Mouse (Mus musculus): ENCODE results near the gene Zmynd8. TPM values are rescaled to one million over a fixed set of nuclear protein-coding genes. Genes with fewer than 3 reads are reported as not detected.
A peak's percentile ranks its signal among the peaks of the same experiment; 100 is the strongest.

The Zmynd8 gene
- polyA plus RNA-seq, 1 experiment = 20.7 TPM

GRCm38 (mm10) chr2:165876201-165876918 is 22.5 kb downstream of the Zmynd8 start:
- Histone ChIP-seq H3ac (ENCODE audit: control insufficient read depth, insufficient read length, low read depth) (no peak overlapping the region), H3K79me3 (ENCODE audit: low read depth) (peaks cover 59% of the 10 kb centered on the region), H3K4me3 (ENCODE audit: insufficient read depth, poor library complexity, severe bottlenecking) (no peak overlapping the region), H3K36me3 (ENCODE audit: control insufficient read depth, insufficient read depth) (peaks cover 72% of the 10 kb centered on the region), H3K79me2 (ENCODE audit: control insufficient read depth, insufficient read depth) (peaks cover 99% of the 10 kb centered on the region), H3K27me3 (ENCODE audit: control insufficient read depth, insufficient read depth, insufficient read length) (no peaks in the 10 kb centered on the region)
- TF ChIP-seq FOSL1 (IDR thresholded peaks at IDR 0.05; ENCODE audit: insufficient read depth, low read length, poor library complexity, severe bottlenecking) = no peak
- no peak for TF ChIP-seq MYOD1 (IDR thresholded peaks at IDR 0.05; ENCODE audit: control insufficient read depth, insufficient read length, low read depth)
- no peak for TF ChIP-seq CTCF (IDR thresholded peaks at IDR 0.05; ENCODE audit: control insufficient read depth, insufficient read depth, insufficient read length)
- TF ChIP-seq CEBPB (IDR thresholded peaks at IDR 0.05; ENCODE audit: low read depth) = no peak
- no peak for TF ChIP-seq MYOG (IDR thresholded peaks at IDR 0.05; ENCODE audit: control insufficient read depth, extremely low read depth, insufficient read length)
- TF ChIP-seq USF1 (IDR thresholded peaks at IDR 0.05; ENCODE audit: low read depth) = no peak
- no peak for TF ChIP-seq MAX (IDR thresholded peaks at IDR 0.05)

DNA sequence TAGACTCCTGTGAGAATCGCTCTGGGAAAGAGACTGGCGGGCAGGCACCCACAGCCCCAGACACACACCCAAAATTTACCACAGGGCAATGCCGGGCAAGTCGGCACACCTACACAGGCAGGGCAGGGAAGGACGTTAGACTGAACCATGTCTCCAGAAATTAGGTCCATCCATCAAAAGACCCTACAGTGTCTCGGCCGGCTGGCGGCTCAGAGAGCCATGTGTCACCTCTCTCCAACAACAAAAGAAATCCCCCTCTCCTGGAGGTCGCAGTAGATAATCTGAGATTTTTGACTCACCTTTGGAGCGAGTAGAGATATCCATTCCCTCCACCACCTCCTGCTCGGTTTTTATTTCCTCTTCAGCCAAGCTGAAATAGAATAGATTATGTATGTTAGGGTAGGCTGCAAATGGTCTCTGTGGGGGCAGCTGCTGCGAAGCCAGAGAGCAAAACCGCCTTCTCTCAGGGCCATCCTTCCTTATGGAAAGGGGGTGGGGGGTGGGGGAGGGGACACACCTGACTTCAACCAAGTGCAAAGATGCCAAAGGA is 23.3 kb downstream of the Zmynd8 start:
- Histone ChIP-seq H3K4me3 (ENCODE audit: insufficient read depth, poor library complexity, severe bottlenecking) (no peak overlapping the region), H3K36me3 (ENCODE audit: control insufficient read depth, insufficient read depth) (peaks cover 78% of the 10 kb centered on the region), H3K79me2 (ENCODE audit: control insufficient read depth, insufficient read depth) (peaks cover 99% of the 10 kb centered on the region), H3K79me3 (ENCODE audit: low read depth) (peaks cover 62% of the 10 kb centered on the region), H3K27me3 (ENCODE audit: control insufficient read depth, insufficient read depth, insufficient read length) (no peaks in the 10 kb centered on the region), H3ac (ENCODE audit: control insufficient read depth, insufficient read length, low read depth) (peak overlapping the region; percentile 22)
- TF ChIP-seq MYOG (IDR thresholded peaks at IDR 0.05; ENCODE audit: control insufficient read depth, extremely low read depth, insufficient read length) (no peak), USF1 (IDR thresholded peaks at IDR 0.05; ENCODE audit: low read depth) (no peak), FOSL1 (IDR thresholded peaks at IDR 0.05; ENCODE audit: insufficient read depth, low read length, poor library complexity, severe bottlenecking) (no peak), CEBPB (IDR thresholded peaks at IDR 0.05; ENCODE audit: low read depth) (no peak), CTCF (IDR thresholded peaks at IDR 0.05; ENCODE audit: control insufficient read depth, insufficient read depth, insufficient read length) (no peak), MYOD1 (IDR thresholded peaks at IDR 0.05; ENCODE audit: control insufficient read depth, insufficient read length, low read depth) (no peak), MAX (IDR thresholded peaks at IDR 0.05) (no peak)

DNA sequence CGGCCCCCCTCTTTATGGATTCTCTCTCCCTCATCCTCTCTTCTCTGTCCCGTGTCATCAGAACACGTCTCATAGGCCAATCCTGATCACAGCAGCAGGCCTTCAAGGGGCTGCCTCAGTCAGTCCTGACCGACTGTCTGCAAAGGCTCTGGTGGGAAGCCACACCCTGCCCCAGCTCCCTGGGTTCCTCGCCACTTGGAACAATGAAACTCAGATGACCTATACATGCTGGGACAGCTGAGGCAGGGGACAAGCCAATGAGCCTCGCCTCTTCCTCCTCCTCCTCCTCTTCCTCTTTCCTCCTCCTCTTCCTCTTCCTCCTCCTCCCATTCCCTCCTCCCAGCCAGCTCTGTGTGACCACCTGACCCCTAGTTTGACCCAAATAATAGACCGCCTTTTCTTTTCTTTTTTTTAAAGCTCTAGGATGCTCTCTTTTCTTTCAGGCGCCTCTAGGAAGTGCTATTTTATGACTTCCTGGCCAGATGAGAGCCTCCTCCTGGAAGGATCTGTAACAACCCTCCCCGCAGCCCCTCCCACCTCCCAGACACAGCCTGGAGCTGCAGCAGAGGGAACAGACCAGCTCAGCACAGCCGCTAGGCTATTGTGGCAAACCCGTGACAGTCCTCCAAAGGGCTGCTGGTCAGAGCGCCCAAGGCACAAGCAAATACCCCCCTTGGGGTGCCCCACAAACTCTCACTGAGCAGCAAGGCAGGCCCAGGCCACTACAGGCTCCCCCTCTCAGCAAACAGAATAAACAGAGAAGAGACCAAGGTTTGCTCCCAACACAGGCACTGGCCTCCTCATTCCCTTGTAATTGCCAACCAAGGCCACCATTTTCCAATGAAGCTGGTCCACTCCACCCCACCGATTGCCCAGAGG is 24.1 kb downstream of the Zmynd8 start:
- H3ac ChIP-seq (ENCODE audit: control insufficient read depth, insufficient read length, low read depth) = peak overlapping the region; percentile 22
- H3K36me3 ChIP-seq (ENCODE audit: control insufficient read depth, insufficient read depth) = peaks cover 75% of the 10 kb centered on the region
- H3K27me3 ChIP-seq (ENCODE audit: control insufficient read depth, insufficient read depth, insufficient read length) = no peaks in the 10 kb centered on the region
- H3K79me3 ChIP-seq (ENCODE audit: low read depth) = peaks cover 63% of the 10 kb centered on the region
- TF ChIP-seq FOSL1 (IDR thresholded peaks at IDR 0.05; ENCODE audit: insufficient read depth, low read length, poor library complexity, severe bottlenecking) = no peak
- no peak for TF ChIP-seq MYOG (IDR thresholded peaks at IDR 0.05; ENCODE audit: control insufficient read depth, extremely low read depth, insufficient read length)
- no peak for TF ChIP-seq MYOD1 (IDR thresholded peaks at IDR 0.05; ENCODE audit: control insufficient read depth, insufficient read length, low read depth)
- TF ChIP-seq MAX (IDR thresholded peaks at IDR 0.05) = no peak
- TF ChIP-seq USF1 (IDR thresholded peaks at IDR 0.05; ENCODE audit: low read depth) = no peak
- TF ChIP-seq CTCF (IDR thresholded peaks at IDR 0.05; ENCODE audit: control insufficient read depth, insufficient read depth, insufficient read length) = no peak
- TF ChIP-seq CEBPB (IDR thresholded peaks at IDR 0.05; ENCODE audit: low read depth) = no peak
- no peak overlapping the region for H3K4me3 ChIP-seq (ENCODE audit: insufficient read depth, poor library complexity, severe bottlenecking)
- peaks cover 99% of the 10 kb centered on the region for H3K79me2 ChIP-seq (ENCODE audit: control insufficient read depth, insufficient read depth)

DNA sequence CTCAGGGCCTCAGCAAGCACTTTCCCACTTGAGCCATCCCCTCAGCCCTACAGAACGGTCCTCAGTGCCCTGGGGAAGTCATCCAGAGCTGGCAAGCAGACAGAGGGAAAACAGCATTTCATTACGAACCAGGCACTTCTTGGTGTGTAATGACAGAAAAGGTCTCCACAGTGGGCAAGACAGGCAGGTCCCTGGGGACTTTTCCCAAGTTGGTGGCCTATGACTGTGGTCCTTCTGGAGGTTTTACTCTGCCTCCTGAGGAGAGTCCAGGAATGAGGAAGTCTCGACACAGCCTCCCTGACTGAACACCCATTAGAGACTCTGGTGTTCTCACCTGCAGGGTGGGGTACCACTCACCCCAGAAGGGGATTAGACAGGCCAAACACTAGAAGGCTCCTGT is 25.0 kb downstream of the Zmynd8 start:
- H3ac ChIP-seq (ENCODE audit: control insufficient read depth, insufficient read length, low read depth) = no peak overlapping the region
- TF ChIP-seq CEBPB (IDR thresholded peaks at IDR 0.05; ENCODE audit: low read depth) (no peak), MYOG (IDR thresholded peaks at IDR 0.05; ENCODE audit: control insufficient read depth, extremely low read depth, insufficient read length) (no peak), USF1 (IDR thresholded peaks at IDR 0.05; ENCODE audit: low read depth) (no peak), FOSL1 (IDR thresholded peaks at IDR 0.05; ENCODE audit: insufficient read depth, low read length, poor library complexity, severe bottlenecking) (no peak), CTCF (IDR thresholded peaks at IDR 0.05; ENCODE audit: control insufficient read depth, insufficient read depth, insufficient read length) (no peak), MYOD1 (IDR thresholded peaks at IDR 0.05; ENCODE audit: control insufficient read depth, insufficient read length, low read depth) (no peak), MAX (IDR thresholded peaks at IDR 0.05) (no peak)
- peaks cover 73% of the 10 kb centered on the region for H3K36me3 ChIP-seq (ENCODE audit: control insufficient read depth, insufficient read depth)
- H3K79me3 ChIP-seq (ENCODE audit: low read depth) = peaks cover 65% of the 10 kb centered on the region
- peaks cover 99% of the 10 kb centered on the region for H3K79me2 ChIP-seq (ENCODE audit: control insufficient read depth, insufficient read depth)
- no peak overlapping the region for H3K4me3 ChIP-seq (ENCODE audit: insufficient read depth, poor library complexity, severe bottlenecking)
- H3K27me3 ChIP-seq (ENCODE audit: control insufficient read depth, insufficient read depth, insufficient read length) = no peaks in the 10 kb centered on the region

- Histone ChIP-seq H3K36me3 (ENCODE audit: control insufficient read depth, insufficient read depth) (peaks cover 74% of the 10 kb centered on the region), H3ac (ENCODE audit: control insufficient read depth, insufficient read length, low read depth) (no peak overlapping the region), H3K79me2 (ENCODE audit: control insufficient read depth, insufficient read depth) (peaks cover 99% of the 10 kb centered on the region), H3K4me3 (ENCODE audit: insufficient read depth, poor library complexity, severe bottlenecking) (no peak overlapping the region), H3K79me3 (ENCODE audit: low read depth) (peaks cover 66% of the 10 kb centered on the region), H3K27me3 (ENCODE audit: control insufficient read depth, insufficient read depth, insufficient read length) (no peaks in the 10 kb centered on the region)
- no peak for TF ChIP-seq CEBPB (IDR thresholded peaks at IDR 0.05; ENCODE audit: low read depth)
- TF ChIP-seq CTCF (IDR thresholded peaks at IDR 0.05; ENCODE audit: control insufficient read depth, insufficient read depth, insufficient read length) = no peak
- TF ChIP-seq MAX (IDR thresholded peaks at IDR 0.05) = no peak
- TF ChIP-seq MYOG (IDR thresholded peaks at IDR 0.05; ENCODE audit: control insufficient read depth, extremely low read depth, insufficient read length) = no peak
- TF ChIP-seq FOSL1 (IDR thresholded peaks at IDR 0.05; ENCODE audit: insufficient read depth, low read length, poor library complexity, severe bottlenecking) = no peak
- TF ChIP-seq USF1 (IDR thresholded peaks at IDR 0.05; ENCODE audit: low read depth) = no peak
- TF ChIP-seq MYOD1 (IDR thresholded peaks at IDR 0.05; ENCODE audit: control insufficient read depth, insufficient read length, low read depth) = no peak
Observed at GRCm38 (mm10) chr2:165873196-165873595, 25.6 kb downstream of the Zmynd8 start.
